Mouse (Mus musculus) bone marrow, adult 2 months (tissue): ENCODE data around the gene Tpsb2.

Experiments used
- CTCF ChIP-seq: fragments of 200-500 bp; IDR thresholded peaks from 2 replicates; pipeline ENCODE4 v1.5.1; 2011; ENCODE audit warnings: low read length, control low read depth; ENCODE audit not compliant: control insufficient read depth, insufficient read depth
- POLR2A ChIP-seq: fragments of 200-500 bp; IDR thresholded peaks from 2 replicates; pipeline ENCODE4 v1.6.1; 2011; ENCODE audit warnings: low read depth, mild to moderate bottlenecking, control low read depth, low read length, borderline replicate concordance; ENCODE audit not compliant: control insufficient read depth

DNA sequence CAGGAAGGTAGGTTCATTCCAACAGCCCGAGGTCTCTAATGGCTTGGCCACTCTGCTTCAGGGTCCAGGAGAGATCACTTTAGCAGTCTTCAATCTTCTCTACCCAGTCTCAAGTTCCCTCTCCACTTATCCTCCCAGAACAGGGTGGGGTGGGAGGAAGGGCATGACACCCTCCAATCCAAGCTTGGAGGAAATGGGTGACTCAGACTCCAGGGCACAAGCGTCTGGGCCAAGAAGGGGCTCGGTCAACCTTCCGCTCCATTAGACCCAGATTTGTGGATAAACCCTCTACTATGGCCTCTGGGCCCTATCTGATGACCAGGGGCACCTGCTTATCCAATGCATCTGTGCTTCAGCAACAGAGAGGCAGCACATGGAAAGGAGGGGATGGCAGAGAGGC lies 20.6 kb upstream of the Tpsb2 start, which contains the start of gene Tpsab1:
- no peak for TF ChIP-seq CTCF
- TF ChIP-seq POLR2A = no peak
